Mouse (Mus musculus) hindlimb bud, embryonic 11.5 days (tissue): ENCODE results near the gene Rpl7l1.
"Not testable (repeated sequence)": the region's sequence is repeated elsewhere in the genome, so short reads cannot be mapped to it uniquely, and the experiment has no call there.

Experiments
- DNase-seq: peaks from one replicate; pipeline ENCODE4 v3.0.0-alpha.2; 2012; ENCODE audit warnings: low read depth, low spot score; ENCODE audit errors: extremely low spot score

The Rpl7l1 gene

DNA sequence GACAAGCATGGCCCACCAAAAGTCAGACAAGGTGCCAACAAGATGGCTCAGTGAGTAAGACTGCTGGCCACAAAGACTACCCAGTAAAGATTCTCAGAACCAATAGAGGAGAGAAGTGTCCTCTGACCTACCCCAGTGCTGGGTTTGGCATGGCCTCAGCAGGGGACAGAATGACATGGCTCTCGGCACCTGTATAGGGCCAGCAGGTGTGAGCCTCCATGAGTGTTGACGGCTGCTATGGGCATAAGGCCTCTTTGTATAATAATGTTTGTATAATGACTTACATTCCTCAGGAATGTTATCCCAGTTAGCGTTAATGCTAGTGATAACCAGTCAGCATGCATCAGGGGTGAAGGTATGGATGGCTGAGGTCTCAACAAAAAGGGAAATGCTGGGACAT is 6.4 kb downstream of the Rpl7l1 start:
- no peak for DNase-seq

DNA sequence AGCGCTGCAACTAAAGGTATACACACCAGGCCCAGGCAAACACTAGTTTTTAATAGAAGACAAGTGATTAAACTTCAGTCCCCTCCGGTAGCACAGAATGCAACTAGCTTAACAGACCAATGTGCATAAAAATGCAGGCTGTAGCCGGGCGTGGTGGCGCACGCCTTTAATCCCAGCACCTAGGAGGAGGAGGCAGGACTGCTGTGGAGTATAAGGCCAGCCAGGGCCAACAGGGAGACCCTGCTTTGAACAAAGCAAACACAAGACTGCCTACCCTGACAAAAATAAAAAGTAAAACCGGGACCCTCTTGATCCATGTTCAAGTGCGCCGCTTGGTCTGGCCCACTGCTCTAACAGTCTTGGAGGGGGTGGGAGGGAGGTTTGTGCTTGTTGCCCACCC is 7.4 kb downstream of the Rpl7l1 start:
- no peak for DNase-seq

DNA sequence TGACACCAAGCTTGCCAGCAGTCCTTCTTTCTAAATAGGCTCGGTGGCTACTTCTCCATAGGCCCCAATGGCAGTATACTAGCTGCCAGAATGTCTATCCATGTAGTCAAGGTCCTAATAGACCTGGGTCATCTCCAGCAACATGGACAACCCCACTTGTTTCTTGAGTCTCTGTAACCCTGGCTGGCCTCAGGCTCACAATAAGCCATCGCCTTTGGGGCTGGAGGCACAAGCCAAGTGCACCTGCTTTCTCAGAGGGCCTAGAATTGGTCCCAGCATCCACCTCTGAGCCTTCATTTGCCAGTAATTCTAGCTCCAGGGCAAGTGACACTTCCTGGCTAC is 8.4 kb downstream of the Rpl7l1 start:
- no peak for DNase-seq

DNA sequence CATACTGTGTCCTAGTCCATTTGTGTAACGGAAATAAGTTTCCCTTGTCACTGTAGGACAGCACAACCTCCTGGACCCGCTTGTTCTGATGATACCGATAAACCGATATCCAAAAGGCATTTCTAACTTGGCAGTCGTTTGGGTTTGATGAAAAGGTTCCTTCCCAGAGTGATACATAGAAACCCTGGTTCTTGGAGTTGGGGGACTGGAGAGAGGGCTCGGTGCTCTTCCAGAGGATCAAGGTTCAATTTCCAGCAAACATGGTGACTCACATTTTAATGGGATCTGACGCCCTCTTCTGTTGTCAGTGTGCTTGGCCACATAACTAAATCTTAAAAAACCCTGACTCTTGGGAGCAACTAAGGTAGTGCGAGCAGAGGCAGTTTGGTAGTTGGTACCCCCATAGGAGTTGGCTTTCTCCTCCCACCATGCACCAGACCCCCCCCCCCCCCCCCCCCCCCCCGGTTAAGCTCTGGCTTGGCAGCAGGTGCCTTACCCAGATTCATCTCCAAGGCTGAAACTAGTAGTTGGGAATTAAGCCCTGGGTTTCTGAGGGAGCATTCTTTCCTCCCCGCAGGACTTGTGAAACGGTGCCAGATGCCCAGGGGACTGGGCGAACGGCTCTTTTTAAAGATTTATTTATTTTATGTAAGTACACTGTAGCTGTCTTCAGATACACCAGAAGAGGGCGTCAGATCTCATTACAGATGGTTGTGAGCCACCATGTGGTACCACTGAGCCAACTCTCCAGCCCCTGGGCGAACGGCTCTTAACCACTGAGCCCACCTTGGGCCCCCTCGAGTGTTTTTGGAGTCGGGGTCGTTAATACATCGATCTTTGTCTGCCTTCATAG is 9.0 kb downstream of the Rpl7l1 start:
- no peak for DNase-seq

DNA sequence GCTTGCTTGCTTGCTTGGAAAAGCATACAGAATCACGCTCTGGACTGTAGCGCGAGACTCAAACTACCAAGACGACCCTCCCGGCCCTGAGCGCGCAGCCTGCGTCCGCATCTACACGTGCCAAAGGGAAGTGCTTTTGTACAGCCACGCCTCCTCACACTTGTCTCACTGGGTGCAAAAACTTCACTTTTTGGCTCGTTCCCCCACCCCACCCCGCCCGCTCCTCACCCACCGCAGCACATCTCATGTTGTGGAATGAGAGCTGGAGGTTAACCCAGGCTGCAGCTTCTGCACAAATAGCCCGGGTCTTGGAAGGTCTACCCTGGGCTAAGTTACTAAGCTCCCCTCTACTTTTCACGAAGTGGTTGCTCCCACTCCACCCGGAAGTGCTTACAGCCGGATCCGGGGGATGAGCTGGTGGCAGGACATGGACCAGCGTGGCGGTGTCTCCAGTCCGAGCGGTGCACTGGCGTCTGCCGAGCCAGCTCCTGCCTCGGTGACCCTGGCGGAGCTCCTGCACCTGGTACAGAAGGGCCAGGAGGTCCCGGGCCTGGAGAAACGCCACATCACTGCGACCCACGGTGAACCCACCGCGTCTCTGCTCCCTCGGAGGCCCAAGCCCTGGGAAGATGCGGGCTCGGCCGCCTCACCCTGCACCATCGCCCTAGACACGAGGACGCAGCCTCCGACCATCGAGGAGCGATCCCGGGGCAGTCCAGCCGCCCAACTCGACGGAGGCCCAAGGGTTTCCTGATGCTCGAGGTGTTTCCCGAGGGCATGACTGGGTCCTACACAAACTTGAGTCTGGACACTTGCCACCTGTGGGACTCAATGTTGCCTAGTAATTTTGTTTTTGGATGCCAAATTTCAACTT is 9.8 kb downstream of the Rpl7l1 start, which contains the start of gene 2310039H08Rik:
Gene 2310039H08Rik, plus strand, starts transcription at position 232 of the 874 bp plus-strand sequence.
- peak; percentile 63 for DNase-seq

DNA sequence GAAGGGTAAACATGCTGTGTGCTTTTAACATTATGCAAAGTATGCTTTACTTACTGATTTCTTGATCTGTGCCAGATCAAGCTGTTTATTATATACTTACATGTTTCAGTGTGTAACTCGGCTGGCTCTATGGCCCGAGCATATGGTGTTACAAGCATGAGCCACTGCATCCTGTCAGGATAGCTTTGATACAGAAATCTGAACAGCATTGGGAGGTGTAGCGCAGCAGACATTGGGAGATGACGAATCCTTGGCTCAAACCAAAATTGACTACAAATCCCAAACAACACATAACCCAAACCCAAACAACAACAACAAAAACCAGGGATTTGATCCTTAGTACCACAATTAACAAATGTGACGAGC is 10.5 kb downstream of the Rpl7l1 start:
- DNase-seq: no peak

DNA sequence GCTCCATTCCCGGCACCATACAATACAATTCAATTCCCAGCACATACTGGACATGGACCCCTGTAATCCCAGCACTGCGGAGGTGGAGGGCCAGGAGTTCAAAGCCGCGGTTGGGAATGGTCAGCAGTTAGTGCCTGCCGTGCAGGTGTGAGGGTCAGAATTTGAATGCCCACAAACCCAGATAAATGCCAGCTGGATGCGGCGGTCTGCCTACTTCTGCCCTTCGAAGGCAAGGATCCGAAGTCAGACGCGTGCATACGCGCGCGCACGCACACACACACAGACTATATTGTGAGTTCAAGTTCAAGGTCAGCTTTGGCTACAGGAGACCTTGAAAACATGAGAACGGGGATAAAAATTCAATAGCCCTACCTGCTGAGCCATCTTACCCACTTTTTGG is 10.9 kb downstream of the Rpl7l1 start:
- no peak for DNase-seq

DNA sequence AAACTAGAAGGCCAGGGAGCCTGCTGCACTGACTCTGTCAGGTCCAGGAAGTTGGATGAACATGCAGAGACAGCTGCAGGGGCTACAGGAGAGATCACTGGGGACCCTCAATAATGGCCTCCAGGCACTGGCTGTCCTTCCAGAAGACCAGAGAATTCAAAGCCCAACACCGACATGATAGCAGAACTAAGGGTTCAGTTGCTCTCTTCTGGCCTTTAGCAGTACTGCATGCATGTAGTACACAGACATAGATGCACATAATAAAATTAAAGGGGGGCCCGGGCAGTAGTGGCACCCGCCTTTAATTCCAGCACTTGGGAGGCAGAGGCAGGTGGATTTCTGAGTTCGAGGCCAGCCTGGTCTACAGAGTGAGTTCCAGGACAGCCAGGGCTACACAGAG is 11.4 kb downstream of the Rpl7l1 start:
- DNase-seq: no peak

DNA sequence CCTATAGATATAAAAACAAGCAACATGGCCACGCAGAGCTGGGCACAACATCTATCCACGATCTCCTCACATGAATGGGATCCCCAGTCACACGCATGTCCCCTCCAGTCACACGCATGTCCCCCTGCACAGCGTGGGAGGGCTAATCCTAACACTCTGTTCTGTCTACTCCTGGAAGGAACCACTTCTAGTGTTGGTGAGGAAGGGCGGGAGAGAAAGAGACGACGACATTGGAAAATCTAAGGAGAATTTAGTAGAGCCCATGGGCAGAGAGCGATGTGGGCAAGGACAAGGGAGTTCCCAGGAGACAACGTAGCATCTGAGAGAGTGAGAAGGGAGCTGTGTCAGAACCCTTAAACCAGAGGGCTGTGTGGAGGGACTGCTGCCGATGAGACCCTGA is 11.9 kb downstream of the Rpl7l1 start:
- no peak for DNase-seq

DNA sequence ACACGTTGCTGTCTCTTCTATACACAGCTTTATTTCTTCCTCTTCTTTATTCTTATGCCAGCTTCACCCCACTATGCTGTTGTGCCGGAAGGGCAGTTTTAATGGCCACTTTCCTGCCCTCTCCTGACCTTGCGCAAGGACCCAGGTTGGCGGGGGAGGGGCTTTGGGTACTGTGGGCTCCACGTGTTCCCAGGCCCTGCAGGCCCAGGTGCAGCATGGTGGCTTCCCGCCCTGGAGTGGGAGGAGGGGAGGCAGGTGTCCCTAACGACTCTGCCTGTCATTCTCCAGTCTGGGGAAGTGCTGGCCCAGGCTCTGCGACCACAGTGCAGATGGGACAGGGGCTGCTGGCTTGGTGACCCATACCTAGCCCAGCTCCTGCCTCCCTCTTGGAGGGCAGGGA is 14.6 kb downstream of the Rpl7l1 start:
- DNase-seq: no peak

DNA sequence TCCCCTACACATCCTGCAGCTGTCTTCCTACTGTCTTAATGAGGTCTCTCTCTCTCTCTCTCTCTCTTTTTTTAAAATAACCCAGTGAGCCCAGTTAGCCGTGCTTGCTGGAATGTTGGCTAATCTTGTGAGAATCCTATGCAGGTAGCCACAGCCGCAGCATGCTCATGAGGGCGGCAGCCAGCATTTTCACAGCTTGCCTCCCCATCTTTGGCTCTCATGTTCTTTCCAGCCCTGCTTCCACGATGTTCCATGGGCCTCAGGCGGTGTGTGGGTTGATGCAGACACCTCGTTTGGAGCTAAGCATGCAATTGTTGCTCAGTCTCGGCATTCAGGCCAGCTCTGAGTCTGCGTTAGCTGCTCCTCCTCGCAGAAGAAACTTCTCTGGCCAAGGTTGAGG is 17.6 kb downstream of the Rpl7l1 start:
- DNase-seq: not testable (repeated sequence)

DNA sequence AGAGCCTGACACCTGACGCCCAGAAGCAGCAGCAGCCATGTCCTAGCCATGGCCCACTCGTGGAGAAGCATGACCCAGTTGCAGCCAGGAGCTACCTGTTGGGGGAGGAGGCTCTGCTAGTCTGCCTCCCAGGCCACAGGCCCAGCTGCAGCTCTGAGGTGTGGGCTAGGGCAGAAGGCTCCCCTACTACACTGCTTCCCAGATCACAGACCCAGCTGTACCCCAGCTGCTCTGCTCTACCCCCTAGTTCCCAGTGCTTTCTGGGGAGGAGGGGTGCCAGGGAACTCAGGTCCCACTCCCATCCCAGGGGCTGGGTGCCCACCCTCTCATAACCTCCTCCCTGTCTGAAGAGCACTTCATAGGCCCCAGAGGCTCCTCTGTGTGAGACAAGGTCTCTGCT is 18.9 kb downstream of the Rpl7l1 start, which contains the start of gene Ptcra:
Gene Ptcra, minus strand, starts transcription at position 169 of the 400 bp plus-strand sequence.
- DNase-seq: no peak

DNA sequence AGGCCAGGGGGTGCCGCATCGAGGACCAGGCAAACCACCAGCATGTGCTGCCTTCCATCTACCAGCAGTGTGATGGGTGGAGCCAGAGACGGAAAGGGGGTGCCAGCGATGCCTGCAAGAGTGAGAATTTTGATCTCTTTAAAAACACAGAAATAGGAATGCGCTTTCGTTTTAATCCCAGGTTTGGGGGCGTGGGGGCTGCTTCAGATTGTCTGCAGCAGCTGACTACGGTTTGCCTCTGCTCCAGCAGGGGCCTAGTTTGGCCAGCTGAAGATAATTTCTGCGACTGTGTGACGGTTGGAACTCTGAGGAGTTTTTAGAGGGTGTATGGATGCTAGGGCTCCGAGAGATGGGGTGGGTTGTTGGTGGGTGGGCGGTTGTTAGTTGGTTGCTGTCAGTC is 23.7 kb downstream of the Rpl7l1 start:
- no peak for DNase-seq

DNA sequence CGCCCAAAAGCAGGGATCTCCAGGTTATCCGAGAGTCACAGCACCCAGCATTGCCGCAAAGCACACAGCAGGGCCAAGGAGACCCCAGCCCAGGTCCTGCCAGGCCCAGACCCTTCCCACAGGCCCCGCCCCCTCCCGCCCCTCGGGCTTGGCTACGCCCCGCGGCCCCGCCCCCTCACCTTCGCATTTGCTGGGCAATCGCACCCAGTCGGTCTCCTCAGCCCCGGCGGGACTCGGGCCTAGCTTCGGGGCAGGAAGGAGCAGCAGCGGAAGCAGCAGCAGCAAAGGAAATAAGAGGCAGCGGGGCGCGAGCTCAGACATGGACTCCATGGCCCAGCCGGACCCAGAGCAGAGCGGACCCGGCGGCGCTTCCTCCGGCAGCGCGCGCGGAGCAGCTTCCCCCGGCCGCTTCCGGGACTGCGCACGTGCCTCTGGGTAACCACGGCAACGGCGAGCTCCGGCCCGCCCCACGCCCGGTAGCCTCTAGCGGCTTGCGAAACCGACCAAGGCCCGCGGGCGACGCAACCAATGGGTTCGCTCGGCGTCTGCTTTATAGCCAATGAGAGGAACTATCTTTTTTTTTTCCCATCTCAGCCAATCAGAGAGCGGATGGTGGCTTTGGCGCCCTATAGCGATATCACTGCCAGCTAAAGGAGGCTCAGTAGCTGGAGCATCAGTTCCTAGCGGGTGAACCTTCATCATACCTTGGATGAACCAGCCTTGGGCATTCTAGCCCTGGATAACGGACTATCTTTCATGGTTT is 30.5 kb downstream of the Rpl7l1 start, which contains the start of gene Cnpy3:
Gene Cnpy3, minus strand, starts transcription at position 421 of the 763 bp plus-strand sequence.
- DNase-seq: peak; percentile 91

DNA sequence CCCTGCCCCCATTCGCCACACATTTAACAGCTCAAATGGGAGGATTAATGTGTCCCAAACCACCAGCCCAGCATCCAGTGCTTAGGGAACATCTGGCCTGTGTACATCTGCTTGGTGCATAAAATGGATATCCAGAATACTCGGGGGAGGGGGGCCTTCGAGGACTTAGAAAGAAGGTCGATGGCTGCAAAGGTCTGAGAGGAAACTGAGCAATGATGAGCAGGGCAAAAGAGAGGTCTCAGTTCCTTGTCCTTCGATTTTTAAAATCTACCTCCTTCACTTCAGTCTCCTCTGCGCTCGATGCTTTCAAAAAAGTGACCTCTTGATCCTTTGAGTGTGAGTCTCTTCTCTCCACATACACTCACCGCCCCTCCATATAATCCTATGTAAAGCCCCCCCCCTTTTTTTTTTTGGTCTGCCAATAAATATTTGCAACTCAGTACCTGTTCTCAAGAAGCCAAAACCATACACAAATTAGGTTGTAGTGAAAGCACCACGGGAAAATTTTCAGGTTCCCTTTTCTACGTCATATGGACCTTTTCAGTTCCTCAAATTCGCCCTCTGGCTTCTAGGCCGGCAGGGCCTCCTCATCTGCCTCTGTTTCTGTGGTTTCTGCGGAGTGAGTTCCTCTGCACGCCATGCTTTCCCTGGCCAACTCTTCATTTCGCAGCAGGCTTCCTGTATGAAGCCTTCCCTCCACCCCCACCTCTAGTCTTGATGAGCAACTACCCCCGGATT is 31.2 kb downstream of the Rpl7l1 start:
- no peak for DNase-seq

DNA sequence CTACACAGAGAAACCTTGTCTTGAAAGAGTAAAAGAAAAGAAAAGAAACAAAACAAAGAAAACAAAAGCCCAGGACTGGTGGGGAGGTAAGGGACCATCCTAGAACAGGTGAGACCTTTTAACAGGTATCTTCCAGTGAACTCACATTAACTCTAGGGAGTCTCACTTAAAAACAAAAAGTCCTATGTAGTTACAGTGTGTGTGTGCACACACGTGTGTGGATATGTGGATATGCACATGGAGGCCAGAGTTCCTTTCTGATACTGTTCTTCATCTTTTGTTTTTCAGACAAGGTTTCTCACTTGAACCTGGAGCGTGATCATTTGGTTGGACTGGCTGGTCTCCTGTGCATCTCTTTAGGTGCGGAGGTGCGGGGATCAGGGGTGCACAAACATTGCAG is 31.9 kb downstream of the Rpl7l1 start:
- no peak for DNase-seq

DNA sequence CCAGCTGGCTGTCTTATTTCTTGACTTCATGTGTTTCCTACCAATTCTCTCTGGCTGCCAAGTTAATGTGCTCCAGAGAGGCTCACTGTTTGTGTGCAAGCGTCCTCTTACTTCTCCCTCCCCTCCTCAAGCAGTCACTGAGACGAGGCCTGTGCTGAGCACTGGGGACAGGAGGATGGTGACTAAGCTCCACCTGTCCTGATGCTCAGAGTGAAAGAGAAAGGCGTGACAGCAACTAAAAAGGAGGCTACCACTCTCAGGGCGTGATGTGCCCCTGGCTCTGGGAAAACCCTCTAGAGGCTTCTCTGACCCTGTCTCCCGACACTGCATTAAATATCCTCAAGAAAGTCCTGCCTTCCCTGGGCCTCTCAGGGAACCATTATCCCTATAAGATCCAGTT is 33.2 kb downstream of the Rpl7l1 start:
- DNase-seq: no peak

DNA sequence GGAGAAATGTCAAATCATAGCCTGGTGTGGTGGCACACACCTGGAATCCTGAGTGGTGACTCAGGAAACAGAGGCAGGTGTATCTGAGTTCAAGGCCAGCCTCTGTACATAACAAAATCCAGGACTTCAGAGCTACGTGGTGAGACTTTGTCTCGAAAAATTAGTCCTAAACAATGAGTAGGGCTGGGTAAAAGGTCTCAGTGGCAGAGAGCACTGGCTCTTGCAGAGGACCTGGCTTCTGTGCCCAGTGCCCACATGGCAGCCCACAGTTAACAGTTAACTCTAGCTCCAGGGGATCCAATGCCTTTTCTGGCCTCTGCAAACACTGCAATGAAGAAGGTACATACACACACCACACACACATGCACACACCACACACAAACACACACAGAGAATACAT is 34.7 kb downstream of the Rpl7l1 start:
- DNase-seq: no peak

DNA sequence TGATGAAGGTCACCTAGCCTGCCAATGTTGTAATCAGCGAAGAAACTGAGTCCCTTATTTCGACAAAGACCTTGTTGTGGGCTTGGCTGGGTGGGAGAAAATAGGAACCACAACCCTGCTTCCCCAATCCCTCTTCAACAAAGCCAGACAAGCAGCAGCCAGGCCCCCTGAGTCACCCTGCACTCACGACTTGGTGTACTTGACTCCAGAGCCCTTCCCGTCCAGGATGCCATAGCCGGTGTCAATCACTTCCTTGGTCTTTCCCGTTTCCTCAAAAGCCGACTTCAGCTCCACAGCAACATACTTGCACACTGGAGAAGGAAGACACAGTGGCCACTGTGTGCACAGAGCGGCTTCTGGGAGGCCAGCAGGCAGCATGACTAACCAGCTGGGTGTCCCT is 35.2 kb downstream of the Rpl7l1 start:
- no peak for DNase-seq

DNA sequence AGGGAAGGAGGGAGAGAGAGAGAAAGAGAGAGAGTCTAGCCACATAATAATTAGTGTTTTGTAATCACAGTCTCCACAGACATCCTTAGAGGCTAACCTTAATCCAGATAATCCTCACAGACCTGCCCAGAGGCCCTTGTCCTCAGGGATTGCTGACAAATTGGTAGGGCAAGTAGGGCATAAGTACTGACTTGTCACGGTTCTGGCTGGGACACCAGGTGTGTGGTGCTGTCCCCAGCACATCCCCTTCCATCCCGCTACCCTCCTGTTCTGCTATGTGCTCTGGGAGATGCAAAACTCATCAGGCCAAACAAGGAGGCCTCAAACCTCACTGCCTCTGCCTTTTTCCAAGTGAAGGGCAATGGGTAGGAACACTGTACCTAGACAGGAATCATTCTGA is 37.0 kb downstream of the Rpl7l1 start:
- DNase-seq: no peak

DNA sequence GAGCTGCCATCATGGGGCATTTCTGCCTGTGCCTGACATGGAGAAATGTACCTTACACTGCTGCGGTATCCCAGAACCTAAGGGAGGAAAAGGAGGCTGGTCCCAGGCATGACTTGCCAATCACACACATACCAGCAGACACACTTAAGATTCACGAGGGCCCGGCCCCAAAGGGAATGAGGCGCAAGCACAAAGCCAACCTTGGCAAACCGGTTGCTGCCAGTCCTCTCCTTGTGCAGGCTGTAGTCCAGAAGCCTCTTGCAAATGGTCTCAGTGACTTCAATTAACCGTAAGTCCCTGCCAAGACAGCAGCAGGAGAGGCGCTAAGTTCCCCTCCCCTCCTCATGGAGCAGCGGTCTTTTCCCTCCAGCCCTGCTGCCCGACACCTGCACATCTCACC is 39.5 kb downstream of the Rpl7l1 start:
- no peak for DNase-seq
